Mouse (Mus musculus): ENCODE results near the gene Tedc2.

GRCm38 (mm10) chr17:24236921-24237320, 16.3 kb upstream of the Tedc2 start:
- TF ChIP-seq CTCF (IDR thresholded peaks at IDR 0.05) = no peak
- TF ChIP-seq EP300 (IDR thresholded peaks at IDR 0.05) = no peak

All from lung, postnatal 0 days (tissue).